Mouse (Mus musculus) CH12.LX (cell line): ENCODE measurements around the gene Cldnd2. TPM values are rescaled to one million over a fixed set of nuclear protein-coding genes. Genes with fewer than 3 reads are reported as not detected.

ENCODE experiments used
- DNase-seq: peaks from one replicate; pipeline ENCODE4 v3.0.0-alpha.2; 2013; ENCODE audit errors: extremely low read depth
- H3K27ac ChIP-seq: 2 replicates; pipeline ENCODE4 v1.5.1; 2012; ENCODE audit warnings: low read depth, mild to moderate bottlenecking, control low read depth, moderate library complexity; ENCODE audit not compliant: insufficient read depth
- H3K27me3 ChIP-seq: replicated peaks from 2 replicates; pipeline ENCODE3; 2012; ENCODE audit warnings: inconsistent platforms
- H3K36me3 ChIP-seq, 2 experiments: replicated peaks in 1 of 2; 2 replicates each; pipeline versions ENCODE3 to v1.6.1; 2012; ENCODE audit warnings: inconsistent platforms in 1 of 2, low read length in 1 of 2, mild to moderate bottlenecking in 1 of 2, mixed read lengths in 1 of 2, moderate library complexity in 1 of 2; ENCODE audit not compliant: control insufficient read depth in 1 of 2, insufficient read depth in 1 of 2
- H3K4me1 ChIP-seq, 2 experiments: 2 replicates each; pipeline ENCODE4 v1.6.1; 2012; ENCODE audit warnings: inconsistent platforms in 1 of 2, moderate library complexity in 1 of 2; ENCODE audit not compliant: insufficient read depth in 2 of 2, control insufficient read depth in 1 of 2
- H3K4me2 ChIP-seq: 2 replicates; pipeline ENCODE4 v1.6.1; 2012; ENCODE audit warnings: low read depth, mild to moderate bottlenecking, control low read depth; ENCODE audit not compliant: poor library complexity, insufficient read depth, severe bottlenecking
- H3K4me3 ChIP-seq, 3 experiments: fragments of 150-350 bp in 1 of 3; sonication (generic) in 1 of 3; replicated peaks in 1 of 3; 2 replicates each; pipeline versions ENCODE3 to v1.5.1; 2011 to 2012; ENCODE audit warnings: low read depth in 2 of 3, low read length in 2 of 3, mild to moderate bottlenecking in 2 of 3, moderate library complexity in 2 of 3, control low read depth in 1 of 3, improper control_type of control experiment in 1 of 3, inconsistent platforms in 1 of 3, mixed read lengths in 1 of 3; ENCODE audit not compliant: poor library complexity in 1 of 3
- H3K79me2 ChIP-seq: replicated peaks from 2 replicates; pipeline ENCODE4 v1.6.1; 2012; ENCODE audit warnings: mild to moderate bottlenecking, moderate library complexity; ENCODE audit not compliant: control insufficient read depth, poor library complexity, insufficient read depth, severe bottlenecking; ENCODE audit errors: extremely low read depth
- H3K9ac ChIP-seq: 2 replicates; pipeline ENCODE4 v1.6.1; 2012; ENCODE audit warnings: low read depth, mild to moderate bottlenecking, control low read depth, moderate library complexity; ENCODE audit not compliant: insufficient read depth
- H3K9me3 ChIP-seq: replicated peaks from 2 replicates; pipeline ENCODE3; 2012; ENCODE audit warnings: low read length, inconsistent platforms, mixed read lengths
- BHLHE40 ChIP-seq: IDR thresholded peaks from 2 replicates; pipeline ENCODE4 v1.6.1; 2011; ENCODE audit warnings: mild to moderate bottlenecking, low read depth, low read length, improper control_type of control experiment
- CHD1 ChIP-seq: IDR thresholded peaks from 2 replicates; pipeline ENCODE4 v1.6.1; 2012; ENCODE audit warnings: low read depth, low read length, improper control_type of control experiment, inconsistent platforms
- CHD2 ChIP-seq: IDR thresholded peaks from 2 replicates; pipeline ENCODE4 v1.6.1; 2011; ENCODE audit warnings: low read length, improper control_type of control experiment
- CTCF ChIP-seq, 2 experiments: IDR thresholded peaks in 1 of 2; conservative IDR thresholded peaks in 1 of 2; 2 replicates each; pipeline ENCODE4 v1.5.1; 2011 to 2012; ENCODE audit warnings: low read depth in 2 of 2, low read length in 2 of 2, improper control_type of control experiment in 1 of 2, inconsistent platforms in 1 of 2, mild to moderate bottlenecking in 1 of 2, moderate library complexity in 1 of 2
- ETS1 ChIP-seq: conservative IDR thresholded peaks from 2 replicates; pipeline ENCODE4 v1.6.1; 2012; ENCODE audit warnings: low read depth, mild to moderate bottlenecking, inconsistent platforms, low read length, improper control_type of control experiment, moderate library complexity
- HCFC1 ChIP-seq: IDR thresholded peaks from 2 replicates; pipeline ENCODE4 v1.6.1; 2012; ENCODE audit warnings: low read depth, mild to moderate bottlenecking, inconsistent platforms, low read length, improper control_type of control experiment
- IRF4 ChIP-seq: IDR thresholded peaks from 2 replicates; pipeline ENCODE4 v1.6.1; 2014; ENCODE audit warnings: low read depth, mild to moderate bottlenecking, inconsistent platforms, low read length, improper control_type of control experiment
- JUN ChIP-seq: IDR thresholded peaks from 2 replicates; pipeline ENCODE4 v1.6.1; 2011; ENCODE audit warnings: low read depth, mild to moderate bottlenecking, low read length, improper control_type of control experiment, moderate library complexity; ENCODE audit not compliant: insufficient read depth
- MAZ ChIP-seq: IDR thresholded peaks from 2 replicates; pipeline ENCODE4 v1.6.1; 2012; ENCODE audit warnings: low read depth, mild to moderate bottlenecking, inconsistent platforms, low read length, improper control_type of control experiment, moderate library complexity
- MEF2A ChIP-seq: IDR thresholded peaks from 2 replicates; pipeline ENCODE4 v1.6.1; 2014; ENCODE audit warnings: low read depth, mild to moderate bottlenecking, inconsistent platforms, low read length, improper control_type of control experiment, borderline replicate concordance
- NELFE ChIP-seq: IDR thresholded peaks from 2 replicates; pipeline ENCODE4 v1.6.1; 2011; ENCODE audit warnings: low read depth, low read length, improper control_type of control experiment
- PAX5 ChIP-seq: IDR thresholded peaks from 2 replicates; pipeline ENCODE4 v1.6.1; 2012; ENCODE audit warnings: low read length, inconsistent platforms, mixed read lengths
- POLR2A ChIP-seq: IDR thresholded peaks from 2 replicates; pipeline ENCODE4 v1.6.1; 2011; ENCODE audit warnings: low read depth, mild to moderate bottlenecking, improper control_type of control experiment, low read length
- RCOR1 ChIP-seq: conservative IDR thresholded peaks from 2 replicates; pipeline ENCODE4 v1.6.1; 2012; ENCODE audit warnings: low read depth, mild to moderate bottlenecking, inconsistent platforms, low read length, improper control_type of control experiment
- TCF12 ChIP-seq: IDR thresholded peaks from 2 replicates; pipeline ENCODE4 v1.6.1; 2014; ENCODE audit warnings: low read depth, mild to moderate bottlenecking, inconsistent platforms, low read length, improper control_type of control experiment
- USF1 ChIP-seq: IDR thresholded peaks from 2 replicates; pipeline ENCODE4 v1.6.1; 2014; ENCODE audit warnings: low read depth, mild to moderate bottlenecking, inconsistent platforms, low read length, improper control_type of control experiment
- USF2 ChIP-seq: conservative IDR thresholded peaks from 2 replicates; pipeline ENCODE4 v1.6.1; 2011; ENCODE audit warnings: low read depth, low read length, improper control_type of control experiment
- ZC3H11A ChIP-seq: IDR thresholded peaks from 2 replicates; pipeline ENCODE4 v1.6.1; 2012; ENCODE audit warnings: low read depth, mild to moderate bottlenecking, inconsistent platforms, low read length, improper control_type of control experiment
- ZNF384 ChIP-seq: IDR thresholded peaks from 2 replicates; pipeline ENCODE4 v1.6.1; 2012; ENCODE audit warnings: low read depth, low read length, improper control_type of control experiment, inconsistent platforms
- dilution Hi-C: fragments of 300-500 bp; cut with MboI; formaldehyde crosslinking; loops from 2 replicates; pipeline ENCODE4 v1.14.3; 2020; ENCODE audit warnings: low sequenced_read_pairs; ENCODE audit not compliant: extremely low pct_unique_long_range_greater_than_20kb, extremely low pct_ligation_motif_present
- in situ Hi-C: fragments of 300-500 bp; cut with MboI; formaldehyde crosslinking; loops from 3 replicates; pipeline ENCODE4 v1.14.3; 2019; ENCODE audit warnings: low sequenced_read_pairs, low pct_ligation_motif_present, low pct_unique_long_range_greater_than_20kb, mixed read lengths
- polyA plus RNA-seq: library from polyadenylated mRNA; unstranded; fragments of >175 nt; gene quantifications from 2 replicates; pipeline ENCODE4 v1.2.1, GENCODE M21; 2012; ENCODE audit warnings: low read depth; ENCODE audit not compliant: insufficient read length
- total RNA-seq, 2 experiments: library from RNA; depleted of rRNA; stranded (reverse); fragments of 300-350 nt in 1 of 2; fragments of >200 nt in 1 of 2; gene quantifications; 2 replicates each; pipeline ENCODE4 v1.2.3; 2012 to 2014

The Cldnd2 gene
- total and polyA plus RNA-seq, 3 experiments: not detected

DNA sequence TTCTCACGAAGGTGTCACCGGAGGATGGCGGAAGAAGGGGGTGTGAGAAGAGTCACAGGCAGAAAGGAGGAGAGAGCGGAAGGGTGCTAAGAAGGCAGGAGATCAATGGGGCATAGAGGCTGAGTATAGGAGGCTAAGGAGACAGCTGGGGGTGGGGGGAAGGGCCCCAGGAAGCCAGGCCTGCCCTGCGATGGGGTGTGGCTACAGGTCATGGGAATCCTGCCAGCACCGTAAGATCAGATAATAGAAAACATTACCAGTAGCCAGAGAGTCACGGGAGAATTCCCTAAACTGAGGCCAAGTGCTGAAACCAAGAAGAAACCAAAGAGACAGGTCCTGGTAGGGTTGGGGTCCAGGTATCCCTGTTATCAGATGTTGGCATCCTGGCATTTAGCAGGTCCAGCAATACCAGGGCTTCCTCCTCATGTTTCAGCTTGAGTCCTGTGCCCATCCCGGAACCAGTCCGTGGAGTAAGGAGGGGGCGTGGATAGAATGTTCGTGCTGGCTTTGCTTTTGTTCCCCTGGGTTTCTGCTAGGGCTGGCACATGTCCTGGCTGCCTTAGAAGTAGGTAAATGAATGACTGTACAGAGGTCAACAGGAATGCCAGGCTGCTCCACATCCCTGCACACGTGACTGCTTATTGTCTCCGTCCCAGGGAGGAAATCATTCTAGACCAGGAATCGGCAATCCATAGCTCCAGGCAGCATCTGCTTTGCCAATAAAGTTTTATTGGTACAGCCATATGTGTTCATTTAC lies 13.2 kb downstream of the Cldnd2 start:
- H3K27me3 ChIP-seq: no peaks in the 10 kb centered on the region
- no peak for TF ChIP-seq BHLHE40
- TF ChIP-seq ZC3H11A: no peak
- peaks cover 50 to 81% of the 10 kb centered on the region in 2 experiments for H3K36me3 ChIP-seq
- H3K4me1 ChIP-seq: peaks cover 4 to 22% of the 10 kb centered on the region in 2 experiments; a peak in 3 of 4 replicates
- no peak overlapping the region for H3K4me3 ChIP-seq
- no peak overlapping the region for H3K4me2 ChIP-seq
- no peaks in the 10 kb centered on the region for H3K79me2 ChIP-seq
- no peak overlapping the region for H3K9ac ChIP-seq
- in situ Hi-C loops (no loop called here), dilution Hi-C loops (no loop called here)
- H3K9me3 ChIP-seq: no peaks in the 10 kb centered on the region
- H3K27ac ChIP-seq: no peak overlapping the region
- no peak for DNase-seq

DNA sequence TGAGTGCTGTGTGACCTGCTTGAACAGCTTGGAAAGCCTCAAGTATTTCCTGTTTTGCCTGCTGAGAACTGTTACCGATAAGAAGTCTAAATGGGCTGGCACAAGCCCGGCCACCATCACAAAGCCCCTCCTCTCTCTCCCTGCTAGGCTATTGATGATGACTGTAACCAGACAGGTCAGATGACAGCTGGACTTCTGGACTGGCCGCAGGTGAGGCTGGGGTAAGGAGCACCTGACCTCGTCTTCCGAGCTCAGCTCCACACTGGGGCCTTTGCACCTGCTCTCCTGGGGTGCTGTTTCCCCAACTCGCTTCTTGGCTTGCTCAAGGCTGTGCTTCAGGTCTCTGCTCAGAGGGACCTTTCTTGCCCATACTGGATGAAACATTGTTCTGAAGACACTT lies 13.8 kb downstream of the Cldnd2 start:
- dilution Hi-C loops (no loop called here), in situ Hi-C loops (no loop called here)
- H3K36me3 ChIP-seq: peaks cover 50 to 79% of the 10 kb centered on the region in 2 experiments
- no peak for DNase-seq
- no peak for TF ChIP-seq TCF12
- TF ChIP-seq PAX5: no peak
- TF ChIP-seq CHD1: no peak
- no peak for TF ChIP-seq HCFC1
- no peak for TF ChIP-seq CTCF (conservative IDR thresholded peaks at IDR 0.05 in 1 of 2, IDR thresholded peaks at IDR 0.05 in 1 of 2; ENCODE audit: low read depth in 2 of 2, low read length in 2 of 2)
- no peak for TF ChIP-seq MAZ
- no peak for TF ChIP-seq POLR2A
- no peak for TF ChIP-seq CHD2
- TF ChIP-seq IRF4: no peak
- no peak for TF ChIP-seq ZC3H11A
- TF ChIP-seq MEF2A: no peak
- TF ChIP-seq ZNF384: no peak
- H3K4me1 ChIP-seq: peaks cover 3 to 16% of the 10 kb centered on the region in 2 experiments; a peak in 3 of 4 replicates
- no peaks in the 10 kb centered on the region for H3K9me3 ChIP-seq
- H3K4me2 ChIP-seq: no peak overlapping the region
- no peak overlapping the region for H3K9ac ChIP-seq
- no peak overlapping the region for H3K27ac ChIP-seq
- no peaks in the 10 kb centered on the region for H3K79me2 ChIP-seq
- no peaks in the 10 kb centered on the region for H3K27me3 ChIP-seq
- H3K4me3 ChIP-seq: no peak overlapping the region

DNA sequence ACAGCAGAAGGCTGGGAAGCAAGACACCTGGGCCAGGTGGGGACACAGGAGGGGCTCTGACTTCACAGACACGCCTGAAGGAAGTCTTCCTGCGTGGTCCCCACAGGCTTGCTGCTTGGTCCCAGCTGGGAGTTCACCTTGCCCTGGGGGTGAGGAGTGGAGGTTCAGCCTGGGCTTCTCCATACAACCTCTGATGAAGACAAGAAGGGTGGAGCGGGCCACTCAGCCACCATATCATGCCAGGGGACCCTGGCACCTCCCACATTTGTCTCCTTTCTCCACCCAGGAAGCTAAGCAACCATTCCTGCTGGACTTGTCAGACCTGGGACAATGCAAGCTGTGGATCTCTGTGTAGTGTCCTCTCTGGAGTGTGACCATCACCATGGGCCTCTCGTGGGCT lies 22.3 kb downstream of the Cldnd2 start, which contains the start of gene Vsig10l:
Gene Vsig10l, plus strand, starts transcription at position 301 of the 400 bp plus-strand sequence.
- dilution Hi-C loops (no loop called here), in situ Hi-C loops (loop anchor here (5.0 to 10.0 kb wide), 3 partner anchors 41 to 178 kb away; no protein-coding TSS in a partner anchor)
- no peak within 1 kb of the TSS for H3K9ac ChIP-seq
- H3K36me3 ChIP-seq: peaks cover 0 to 5% of the 10 kb centered on the region in 2 experiments
- H3K79me2 ChIP-seq: no peaks in the 10 kb centered on the region
- no peaks in the 10 kb centered on the region for H3K9me3 ChIP-seq
- no peak within 1 kb of the TSS for H3K4me2 ChIP-seq
- no peak within 1 kb of the TSS for H3K4me3 ChIP-seq
- DNase-seq: no peak
- TF ChIP-seq USF2 (no peak), JUN (no peak), USF1 (no peak), NELFE (no peak), CHD1 (no peak), ETS1 (no peak), RCOR1 (no peak), MAZ (no peak)
- no peak within 1 kb of the TSS for H3K27ac ChIP-seq
- peaks cover 3 to 11% of the 10 kb centered on the region in 2 experiments; a peak in 3 of 4 replicates for H3K4me1 ChIP-seq
- H3K27me3 ChIP-seq: no peaks in the 10 kb centered on the region
